Mouse (Mus musculus) forebrain, embryonic 11.5 days (tissue): ENCODE data around the gene Gm3488. TPM values are rescaled to one million over a fixed set of nuclear protein-coding genes. Genes with fewer than 3 reads are reported as not detected.
"Not testable (repeated sequence)": the region's sequence is repeated elsewhere in the genome, so short reads cannot be mapped to it uniquely, and the experiment has no call there.

ENCODE experiments used
- ATAC-seq: fragments of 200-750 bp; cut with Nextera tagmentation; replicated peaks from 2 replicates; pipeline ENCODE4 v1.8.0; 2017; ENCODE audit warnings: moderate TSS enrichment; ENCODE audit not compliant: low FRiP score
- DNase-seq: peaks from one replicate; pipeline ENCODE4 v3.0.0-alpha.2; 2017; ENCODE audit warnings: low spot score
- H3K27ac ChIP-seq: fragments of 300-500 bp; sonication (generic); 2 replicates; pipeline ENCODE4 v1.5.1; 2014; ENCODE audit warnings: low read depth, low read length
- H3K27me3 ChIP-seq: fragments of 300-500 bp; sonication (generic); 2 replicates; pipeline ENCODE4 v1.6.1; 2014; ENCODE audit warnings: mild to moderate bottlenecking, low read length, mixed read lengths; ENCODE audit not compliant: control insufficient read depth, insufficient read depth
- H3K36me3 ChIP-seq: fragments of 300-500 bp; sonication (generic); 2 replicates; pipeline ENCODE4 v1.6.1; 2014; ENCODE audit warnings: mild to moderate bottlenecking, low read length, moderate library complexity, mixed read lengths; ENCODE audit not compliant: control insufficient read depth, insufficient read depth
- H3K4me1 ChIP-seq: fragments of 300-500 bp; sonication (generic); replicated peaks from 2 replicates; pipeline ENCODE4 v1.6.1; 2014; ENCODE audit warnings: low read length, mixed read lengths; ENCODE audit not compliant: control insufficient read depth, insufficient read depth
- H3K4me2 ChIP-seq: fragments of 300-500 bp; sonication (generic); 2 replicates; pipeline ENCODE4 v1.6.1; 2014; ENCODE audit warnings: low read depth, mild to moderate bottlenecking, low read length, moderate library complexity, mixed read lengths; ENCODE audit not compliant: severe bottlenecking
- H3K4me3 ChIP-seq: fragments of 300-500 bp; sonication (generic); 2 replicates; pipeline ENCODE4 v1.5.1; 2014; ENCODE audit warnings: low read depth, low read length
- H3K9ac ChIP-seq: fragments of 300-500 bp; sonication (generic); 2 replicates; pipeline ENCODE4 v1.6.1; 2014; ENCODE audit warnings: low read length
- H3K9me3 ChIP-seq: fragments of 300-500 bp; sonication (generic); 2 replicates; pipeline ENCODE4 v1.6.1; 2016; ENCODE audit warnings: low read length, mixed read lengths; ENCODE audit not compliant: control insufficient read depth
- WGBS: fragments of 180-500 bp; shearing (Covaris S2); extraction: QIAGEN DNeasy Blood & Tissue Kit; methylation state at CpG from one replicate; pipeline ENCODE4 v1.1.7; 2014; 5-methylcytosine and 5-hydroxymethylcytosine counted together
- polyA plus RNA-seq: library from polyadenylated mRNA; unstranded; fragments of >200 nt; fragmentation: Nextera tagmentation; extraction: Ambion mirVana; gene quantifications from 2 replicates; pipeline ENCODE4 v1.2.1, GENCODE M21; 2014

Gene Gm3488
- 2.0 and 2.7 TPM in 2 replicates for polyA plus RNA-seq

GRCm38 (mm10) chr14:5501374-5501773 is at the start of gene Gm3488:
Gene Gm3488 (plus strand): TSS chr14:5501674.
- WGBS = no CpG with 5 or more reads among the region's 35 CpGs

GRCm38 (mm10) chr14:5455367-5455766 is 46.1 kb upstream of the Gm3488 start, which contains the start of gene Gm3194:
Gene Gm3194 (minus strand): TSS chr14:5455467.
- H3K27me3 ChIP-seq, H3K4me1 ChIP-seq, H3K9me3 ChIP-seq, H3K4me3 ChIP-seq, H3K36me3 ChIP-seq, H3K4me2 ChIP-seq, H3K27ac ChIP-seq, H3K9ac ChIP-seq, DNase-seq, ATAC-seq: not testable (repeated sequence)
- WGBS = no CpG with 5 or more reads among the region's 3 CpGs

More at GRCm38 (mm10) chr14:5501374-5501773, at the start of gene Gm3488:
- H3K9ac ChIP-seq, H3K4me2 ChIP-seq, H3K36me3 ChIP-seq, ATAC-seq, DNase-seq, H3K4me1 ChIP-seq, H3K27ac ChIP-seq, H3K4me3 ChIP-seq, H3K27me3 ChIP-seq, H3K9me3 ChIP-seq: not testable (repeated sequence)

- H3K9me3 ChIP-seq, ATAC-seq: not testable (repeated sequence)
- no CpG with 5 or more reads among the region's 19 CpGs for WGBS
Observed at GRCm38 (mm10) chr14:5460469-5460868, 41.0 kb upstream of the Gm3488 start.

GRCm38 (mm10) chr14:5477730-5478129 is 23.7 kb upstream of the Gm3488 start, which contains the start of gene Gm8246:
Gene Gm8246 (minus strand): TSS chr14:5477830.
- not testable (repeated sequence) for H3K27ac ChIP-seq, H3K9me3 ChIP-seq, H3K27me3 ChIP-seq, ATAC-seq, DNase-seq, H3K4me2 ChIP-seq, H3K4me1 ChIP-seq, H3K9ac ChIP-seq, H3K4me3 ChIP-seq, H3K36me3 ChIP-seq
- WGBS = no CpG with 5 or more reads among the region's 3 CpGs

More at GRCm38 (mm10) chr14:5460469-5460868, 41.0 kb upstream of the Gm3488 start:
- H3K4me1 ChIP-seq, H3K36me3 ChIP-seq, H3K4me3 ChIP-seq, H3K9ac ChIP-seq, H3K27me3 ChIP-seq, H3K27ac ChIP-seq, H3K4me2 ChIP-seq, DNase-seq: not testable (repeated sequence)

- WGBS = 86% methylated on average over 4 of the region's 5 CpGs
- H3K27me3 ChIP-seq, H3K9ac ChIP-seq, H3K27ac ChIP-seq, H3K9me3 ChIP-seq, ATAC-seq, H3K4me1 ChIP-seq, H3K4me2 ChIP-seq, H3K4me3 ChIP-seq, H3K36me3 ChIP-seq, DNase-seq: not testable (repeated sequence)
Observed at GRCm38 (mm10) chr14:5483907-5484306, 17.6 kb upstream of the Gm3488 start, which contains the start of gene Gm3187. Gene Gm3187 (plus strand): TSS chr14:5484207.

GRCm38 (mm10) chr14:5538196-5538595 is 36.7 kb downstream of the Gm3488 start, which contains the start of gene Gm3532:
Gene Gm3532 (plus strand): TSS chr14:5538496.
- H3K27ac ChIP-seq, H3K4me3 ChIP-seq, H3K4me1 ChIP-seq, DNase-seq, H3K9me3 ChIP-seq, H3K36me3 ChIP-seq, ATAC-seq, H3K9ac ChIP-seq, H3K27me3 ChIP-seq, H3K4me2 ChIP-seq: not testable (repeated sequence)
- no CpG with 5 or more reads among the region's 2 CpGs for WGBS

Other genes with a start within 250 kb of the Gm3488 start
- gene Gm3526, start 241.1 kb upstream of the Gm3488 start, polyA plus RNA-seq = not detected in 2 replicates
- gene Gm3542, start 166.7 kb upstream of the Gm3488 start, polyA plus RNA-seq = not detected in 2 replicates
- gene Gm3500, start 112.6 kb upstream of the Gm3488 start, polyA plus RNA-seq = not detected in 2 replicates
- gene Gm3194, start 46.2 kb upstream of the Gm3488 start, polyA plus RNA-seq = 1.5 and 1.6 TPM in 2 replicates
- gene Gm8246, start 23.8 kb upstream of the Gm3488 start, polyA plus RNA-seq = not detected in 2 replicates
- not detected in 2 replicates for gene Gm3187, start 17.5 kb upstream of the Gm3488 start, polyA plus RNA-seq
- gene Gm3532, start 36.8 kb downstream of the Gm3488 start, polyA plus RNA-seq = not detected in 2 replicates
- not detected in 2 replicates for gene Gm8265, start 131.4 kb downstream of the Gm3488 start, polyA plus RNA-seq
- gene Gm9603, start 185.8 kb downstream of the Gm3488 start, polyA plus RNA-seq = not detected in 2 replicates
- gene Gm3373, start 239.9 kb downstream of the Gm3488 start, polyA plus RNA-seq = 0.17 TPM in 1 of 2 replicates, not detected in the other